Mouse (Mus musculus) adrenal gland, adult 2 months (tissue): ENCODE measurements at regions not wholly inside any gene's neighbourhood (a gene's known extent, or its start where the extent isn't known, plus 50 kb on each side); places are given as distances from the start of the nearest gene placed in this dataset.
A peak's percentile ranks its signal among the peaks of the same experiment; 100 is the strongest.

Experiments used
- DNase-seq: peaks from one replicate; pipeline ENCODE4 v3.0.0; 2021

DNA sequence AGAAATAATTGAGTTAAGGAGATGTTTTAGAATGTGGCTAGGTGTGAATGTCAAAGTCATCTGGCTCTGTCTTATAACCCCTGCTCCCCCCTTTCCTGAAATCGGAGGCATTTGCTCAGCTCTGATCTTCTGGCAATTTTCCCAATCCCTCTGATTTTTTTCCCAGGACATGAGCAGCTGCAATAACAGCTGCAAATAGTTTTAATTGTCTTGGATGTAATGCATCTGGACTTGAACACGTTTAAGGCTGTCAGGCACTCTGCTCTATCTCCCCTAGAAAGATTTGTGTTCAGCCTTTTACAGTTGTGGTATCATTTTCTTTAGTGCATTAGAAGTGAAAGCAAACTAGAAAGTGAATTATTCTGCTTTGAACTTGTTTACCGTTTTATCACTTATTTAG lies 246.3 kb upstream of the Fam92a start:
- DNase-seq = no peak

DNA sequence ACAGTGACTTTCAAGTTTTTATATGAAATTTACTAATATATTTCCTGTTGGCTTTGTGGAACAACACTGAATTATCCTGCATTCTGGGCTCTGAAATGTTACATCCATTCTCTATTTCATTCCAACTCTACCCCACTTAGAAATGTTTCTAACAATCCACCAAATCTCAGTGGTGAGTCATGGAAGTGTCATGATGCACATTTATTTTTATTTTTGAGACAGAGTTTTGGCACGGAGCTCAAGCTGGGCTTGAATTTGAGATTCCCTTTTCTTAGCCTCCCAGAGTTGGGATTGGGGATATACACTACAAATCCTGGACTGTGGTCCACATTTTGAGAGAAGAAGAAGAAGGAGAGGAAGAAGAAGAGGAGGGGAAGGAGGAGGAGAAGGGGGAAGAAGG lies 223.5 kb upstream of the Fam92a start:
- no peak for DNase-seq

DNA sequence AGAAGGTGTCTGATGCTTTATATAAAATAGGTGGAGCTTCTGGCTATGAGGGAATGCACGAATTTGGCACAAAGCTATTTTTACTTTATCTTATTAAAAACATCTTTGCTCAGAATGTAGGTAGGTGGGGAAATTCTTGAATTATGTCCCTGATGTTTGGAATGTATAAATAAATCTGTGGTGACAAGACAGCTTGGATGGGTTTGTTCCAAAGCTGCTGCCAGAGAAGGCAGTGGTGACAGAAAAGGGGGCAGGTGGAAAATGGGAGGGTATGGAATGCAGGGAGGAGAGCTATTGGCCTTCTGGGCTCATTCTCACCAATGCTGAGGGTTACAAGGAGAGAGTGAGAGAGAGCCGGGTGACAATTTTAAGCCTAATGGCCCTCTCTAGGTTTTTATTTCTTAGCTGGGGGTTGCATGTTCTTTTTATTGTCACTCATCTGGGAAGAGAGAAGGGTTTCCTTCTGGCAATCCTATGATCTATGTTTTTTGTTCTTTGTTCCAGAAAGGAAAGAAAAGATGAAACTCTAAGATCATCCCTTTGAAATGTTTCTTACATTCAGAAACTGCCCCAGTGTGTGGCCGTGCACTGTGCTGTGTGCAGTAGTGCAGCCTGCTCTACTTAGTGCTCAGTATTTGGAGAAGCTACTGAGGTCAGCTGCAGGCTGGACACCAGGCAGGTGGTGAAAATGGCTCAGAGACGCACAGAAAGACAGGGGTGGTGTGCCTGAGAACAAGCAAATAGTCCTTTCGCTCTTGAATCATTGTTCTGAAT lies 205.2 kb upstream of the Fam92a start:
- no peak for DNase-seq

GRCm38 (mm10) chr4:12369551-12369950 lies 197.7 kb upstream of the Fam92a start:
- DNase-seq = no peak

- DNase-seq = no peak
Observed at GRCm38 (mm10) chr4:12356992-12357634, 185.3 kb upstream of the Fam92a start.

DNA sequence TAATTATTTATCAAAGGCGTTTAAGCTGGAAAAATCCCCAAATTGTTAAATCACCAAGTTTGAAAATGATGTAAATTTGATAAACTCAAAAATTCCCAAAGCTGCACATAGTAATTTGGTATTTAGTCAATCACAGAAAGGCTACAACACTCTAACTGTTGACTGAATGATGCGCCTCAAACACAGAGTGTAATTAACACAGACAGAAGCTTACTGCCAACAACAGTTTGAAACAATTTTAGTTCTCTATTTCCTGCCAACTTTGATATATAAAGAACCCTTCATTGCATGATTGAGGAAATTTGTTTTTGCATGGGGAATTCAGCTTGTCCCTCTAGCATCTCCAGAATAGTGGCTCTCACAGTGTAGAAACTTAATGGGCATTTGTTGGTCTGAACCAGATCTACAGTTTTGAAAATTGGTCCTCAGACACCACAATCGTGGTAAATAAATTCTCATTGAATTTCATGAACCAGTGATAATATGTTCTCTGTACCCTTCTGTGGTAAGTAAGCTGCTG lies 181.6 kb upstream of the Fam92a start:
- DNase-seq = no peak

- DNase-seq = no peak
Observed at GRCm38 (mm10) chr4:12339236-12339635, 167.4 kb upstream of the Fam92a start.

- no peak for DNase-seq
Observed at GRCm38 (mm10) chr4:12334832-12335587, 163.2 kb upstream of the Fam92a start.

- DNase-seq = peak; percentile 1
Observed at GRCm38 (mm10) chr4:12334429-12334828, 162.6 kb upstream of the Fam92a start.

- DNase-seq = no peak
Observed at GRCm38 (mm10) chr4:12316024-12316423, 144.2 kb upstream of the Fam92a start.

DNA sequence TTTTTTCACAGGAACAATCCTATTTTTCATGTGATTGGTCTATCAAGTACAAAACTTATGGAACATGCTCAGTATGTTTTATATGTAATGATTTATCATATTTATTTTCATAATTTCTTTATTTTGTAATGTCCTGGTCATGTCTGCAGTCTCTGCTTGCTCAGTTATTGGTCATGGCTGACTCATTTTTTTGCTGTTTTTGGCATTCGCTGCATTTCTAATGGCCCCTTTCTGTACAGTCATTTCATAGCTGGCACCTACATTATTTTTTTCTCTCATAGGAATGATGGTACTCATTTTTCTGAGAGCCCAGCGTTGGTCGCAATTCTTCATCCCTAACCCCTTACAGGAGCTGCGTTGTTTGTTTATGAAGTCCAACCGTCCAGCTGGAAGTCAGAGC lies 136.5 kb upstream of the Fam92a start:
- no peak for DNase-seq

DNA sequence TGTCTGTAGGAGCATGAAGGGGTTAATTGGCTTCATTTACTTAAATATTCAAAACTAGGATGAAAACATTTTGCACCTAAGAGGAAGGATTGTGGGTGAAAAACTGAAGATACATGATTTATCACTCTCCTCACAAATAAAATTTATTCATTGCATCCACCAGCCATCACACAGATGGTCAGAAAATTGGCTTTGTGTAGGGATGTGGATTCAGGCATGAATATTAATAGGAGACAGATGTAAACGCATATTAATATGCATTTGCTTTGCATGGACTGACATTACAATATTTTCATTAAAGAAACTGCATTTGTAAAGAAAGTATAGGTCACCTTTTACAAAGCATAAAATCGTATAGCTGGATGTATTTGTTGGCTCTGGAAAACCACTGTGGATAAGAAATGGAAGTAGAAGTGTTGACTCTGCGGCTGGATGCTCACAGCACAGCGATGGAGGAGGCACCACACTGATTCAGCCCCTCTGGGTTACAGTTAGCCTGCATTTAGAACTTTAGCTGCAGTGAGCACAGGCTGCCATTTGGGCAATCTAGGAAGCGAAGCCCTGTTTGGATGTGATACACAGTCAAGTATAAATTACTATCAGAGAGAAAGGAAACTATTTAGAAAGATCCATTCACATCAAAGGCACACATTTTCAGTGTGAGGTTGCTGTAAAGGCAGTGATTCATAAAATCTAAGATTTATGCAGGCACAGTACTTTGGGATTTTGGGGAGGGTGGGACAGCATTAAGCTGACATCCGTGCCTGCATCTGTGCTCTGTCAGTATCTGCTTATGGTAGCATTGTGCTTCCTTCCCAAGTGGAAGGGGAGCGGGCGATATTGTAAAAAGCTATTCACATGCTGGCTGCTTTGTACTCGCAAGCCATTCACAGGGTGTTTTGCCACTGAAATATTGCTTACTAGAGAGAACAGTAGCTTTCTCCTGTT lies 135.1 kb upstream of the Fam92a start:
- DNase-seq = no peak

DNA sequence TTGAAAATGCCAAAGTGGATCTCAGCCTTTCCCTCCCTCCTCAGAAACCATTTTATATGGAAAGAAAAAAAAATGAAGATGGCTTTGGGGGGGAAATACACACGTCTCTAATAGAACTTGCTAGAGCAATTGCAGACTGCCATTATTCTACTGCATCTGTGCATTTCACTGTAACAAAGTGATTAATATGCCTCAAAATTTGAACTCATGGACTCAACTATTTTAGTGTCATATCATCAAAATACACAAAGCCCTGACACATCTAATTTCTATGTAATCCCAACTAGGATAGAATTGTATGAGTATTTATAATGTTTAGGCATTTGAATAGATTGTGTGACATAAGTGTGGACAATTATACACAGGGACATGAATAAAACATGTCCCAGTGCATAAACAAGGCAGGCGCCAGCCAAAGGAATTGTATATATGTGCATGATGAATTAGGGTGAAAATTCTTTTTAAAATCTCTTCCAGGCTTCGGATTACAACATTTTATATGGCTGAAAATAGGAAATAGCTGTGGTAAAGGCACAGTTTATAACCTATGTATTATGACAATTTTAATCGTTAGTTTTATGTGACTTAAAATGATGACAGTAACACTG lies 115.4 kb upstream of the Fam92a start:
- DNase-seq = no peak

GRCm38 (mm10) chr4:12286391-12286790 lies 114.6 kb upstream of the Fam92a start:
- no peak for DNase-seq

DNA sequence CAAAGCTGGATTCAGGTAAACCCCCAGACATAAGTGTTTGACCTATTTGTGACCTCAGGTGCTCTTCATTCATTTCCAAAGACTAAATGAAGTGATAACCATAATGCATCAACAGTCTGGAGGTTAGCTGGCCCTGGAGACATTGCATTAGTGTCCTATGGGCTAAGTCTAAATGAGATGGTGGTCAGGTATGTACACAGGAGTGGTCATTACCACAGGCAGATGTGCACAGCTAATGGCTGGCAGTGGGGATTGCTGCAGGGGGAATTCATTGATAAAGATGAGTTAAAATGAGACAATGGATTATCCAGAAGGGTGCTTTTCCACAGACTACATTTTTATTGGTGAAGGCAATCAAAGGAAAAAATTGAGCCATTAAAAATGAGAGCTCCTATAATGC lies 114.2 kb upstream of the Fam92a start:
- no peak for DNase-seq

DNA sequence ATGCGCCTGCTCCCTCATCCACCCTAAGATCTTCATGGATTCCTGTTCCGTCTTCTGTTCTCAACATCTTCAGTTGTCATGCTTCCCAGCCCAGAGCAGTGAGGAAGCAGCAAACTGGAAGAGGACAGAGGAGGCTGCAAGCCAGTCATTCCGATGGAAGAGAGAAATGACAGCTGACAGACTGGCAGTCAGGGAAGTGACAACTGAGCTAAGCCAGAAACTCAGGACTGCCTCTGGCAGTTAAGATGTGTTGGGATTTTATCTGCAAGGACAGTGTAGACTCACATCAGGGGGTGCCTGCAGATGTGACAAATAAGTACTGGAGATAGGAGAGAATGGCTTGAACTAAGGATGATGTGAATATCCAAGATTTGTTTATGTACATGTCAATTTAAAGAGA lies 106.1 kb upstream of the Fam92a start:
- no peak for DNase-seq

DNA sequence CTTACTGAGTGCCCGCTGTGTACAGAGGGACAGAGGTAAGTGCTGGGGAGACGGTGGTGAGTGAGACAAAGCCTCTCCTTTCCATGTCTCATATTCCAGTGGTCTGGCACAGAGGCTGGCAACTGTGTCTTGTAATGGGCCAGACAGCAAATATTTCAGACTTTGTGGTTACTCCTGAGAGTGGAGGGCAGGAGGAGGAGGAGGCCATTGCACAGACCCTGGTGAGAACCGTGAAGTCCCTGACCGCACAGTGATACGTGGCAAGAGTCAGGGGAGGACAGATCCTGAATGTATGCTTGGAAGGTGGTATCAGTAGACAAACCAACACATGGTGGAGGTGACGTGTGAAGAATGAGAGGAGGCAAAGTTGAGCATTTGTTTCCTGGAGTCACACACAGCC lies 101.6 kb upstream of the Fam92a start:
- no peak for DNase-seq

DNA sequence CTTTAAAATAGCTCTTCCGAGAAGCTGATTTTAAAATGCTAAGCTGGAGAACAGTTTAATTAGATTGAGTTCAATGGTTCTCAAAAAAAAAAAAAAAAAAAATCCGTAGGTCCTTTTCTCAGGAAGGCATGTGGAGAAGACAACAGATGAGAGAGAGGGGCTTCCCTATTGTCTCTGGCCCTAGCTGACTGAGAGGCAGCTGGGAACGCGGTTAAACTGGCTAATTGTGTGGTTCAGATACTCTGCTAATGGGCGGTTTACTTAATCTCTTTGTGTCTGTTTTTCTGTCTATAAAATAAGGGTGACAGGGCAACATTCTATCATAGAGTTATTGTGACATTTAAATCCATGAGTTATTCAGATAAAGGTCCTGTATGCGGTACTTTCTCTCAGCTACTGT lies 101.1 kb upstream of the Fam92a start:
- no peak for DNase-seq

DNA sequence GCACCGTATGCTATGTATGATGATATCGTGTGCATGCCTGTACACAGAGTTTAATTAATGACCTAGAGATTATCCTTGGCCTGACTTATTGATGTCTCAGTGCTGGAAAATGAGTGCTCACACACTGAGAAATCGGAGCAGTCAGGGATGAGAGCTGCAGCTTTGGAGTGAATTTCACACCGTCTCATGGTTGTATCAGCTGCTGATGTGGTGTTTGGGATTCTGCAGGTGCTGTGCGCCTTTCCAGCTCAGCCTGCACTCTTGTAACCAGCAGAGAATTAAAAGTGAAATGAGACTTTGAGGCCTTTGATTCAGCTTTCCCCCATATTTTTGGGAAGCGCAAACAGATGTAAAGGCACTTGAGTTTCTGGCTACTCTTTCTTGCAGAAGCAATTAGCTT lies 100.6 kb upstream of the Fam92a start:
- DNase-seq = no peak

DNA sequence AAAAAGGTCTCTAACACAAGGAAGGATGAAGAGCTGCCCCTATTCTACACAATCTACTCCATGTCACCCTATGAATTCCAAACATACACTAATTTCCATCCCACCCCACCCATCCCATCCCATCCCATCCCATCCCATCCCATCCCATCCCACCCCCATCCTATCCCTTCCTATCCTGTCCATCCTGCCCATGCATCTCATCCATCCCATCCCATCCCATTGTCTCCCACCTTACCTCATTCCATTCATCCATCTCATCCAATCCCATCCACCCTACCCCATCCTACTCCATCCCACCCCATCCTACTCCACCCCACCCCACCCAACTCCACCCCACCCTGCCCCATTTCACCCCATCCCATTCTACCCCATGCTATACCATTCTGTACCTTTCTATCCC lies 91.9 kb upstream of the Fam92a start:
- no peak for DNase-seq

GRCm38 (mm10) chr4:12263197-12263596 lies 91.4 kb upstream of the Fam92a start:
- DNase-seq = no peak
